Mouse (Mus musculus): ENCODE measurements around the gene Idh1. TPM values are rescaled to one million over a fixed set of nuclear protein-coding genes. Genes with fewer than 3 reads are reported as not detected.

Gene Idh1
- total RNA-seq, 1 experiment from 2014 or later: 387 TPM

- DNase-seq: no peak
Measured at GRCm38 (mm10) chr1:65176912-65177311, 9.4 kb downstream of the Idh1 start.

DNA sequence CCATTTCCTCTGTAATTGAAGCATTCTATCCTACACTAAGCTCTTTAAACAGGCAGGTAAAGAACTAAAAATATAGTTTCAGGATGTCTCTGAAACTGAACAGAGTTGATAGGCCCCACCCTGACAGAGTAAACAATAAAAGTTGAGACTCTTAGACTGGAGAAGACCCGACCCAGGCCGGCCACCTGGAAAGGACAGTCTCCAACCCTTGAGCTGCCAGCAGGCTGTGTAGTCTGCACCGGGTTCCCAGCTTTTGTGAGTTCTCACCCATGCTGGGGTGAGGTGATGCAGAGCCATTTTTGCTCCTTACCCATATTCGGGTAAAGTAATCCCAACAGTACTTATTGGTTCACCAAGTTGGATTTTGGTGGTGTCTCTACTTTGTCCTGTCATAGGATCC is 10.1 kb downstream of the Idh1 start:
- DNase-seq: no peak

- no peak for DNase-seq
Measured at GRCm38 (mm10) chr1:65173716-65174115, 12.6 kb downstream of the Idh1 start.

GRCm38 (mm10) chr1:65171579-65171978 is 14.7 kb downstream of the Idh1 start:
- DNase-seq: no peak

DNA sequence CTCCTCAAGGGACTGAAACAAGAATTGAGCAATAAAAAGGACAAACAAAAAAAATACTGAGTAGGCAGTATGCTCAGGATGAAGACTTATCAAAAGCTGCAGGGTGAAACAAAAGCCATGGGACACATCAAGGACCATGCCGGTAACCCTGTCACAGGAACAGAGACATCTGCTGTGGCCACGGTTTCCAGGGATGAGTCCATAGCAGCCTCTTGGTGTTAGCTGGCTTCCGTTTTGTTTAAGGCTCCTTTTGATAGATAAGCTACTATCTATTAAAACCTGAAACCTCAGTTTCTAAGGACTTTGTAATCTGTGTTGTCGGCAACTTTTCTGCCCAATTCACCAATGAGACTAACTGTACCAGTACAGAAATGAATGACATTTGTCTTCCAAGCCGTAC is 16.4 kb downstream of the Idh1 start:
- DNase-seq: no peak

DNA sequence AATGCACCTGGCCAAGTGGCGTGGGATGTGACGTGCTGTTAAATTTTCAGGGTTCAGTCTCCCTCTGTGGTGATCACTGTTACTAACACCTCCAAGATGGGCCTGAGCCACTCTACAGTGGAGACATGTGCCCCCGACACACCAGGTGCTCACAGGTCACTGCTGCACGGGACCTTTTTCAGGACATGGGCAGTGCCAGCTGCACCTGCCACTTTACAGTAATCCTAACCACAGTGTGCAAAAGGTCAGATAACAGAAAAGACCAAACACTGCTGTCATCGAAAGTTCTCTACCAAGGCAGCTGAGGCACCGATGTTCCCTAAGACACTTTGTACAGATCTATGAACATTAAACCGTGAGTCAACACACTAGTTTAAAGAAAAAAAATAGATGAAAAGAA is 16.8 kb downstream of the Idh1 start:
- no peak for DNase-seq

DNA sequence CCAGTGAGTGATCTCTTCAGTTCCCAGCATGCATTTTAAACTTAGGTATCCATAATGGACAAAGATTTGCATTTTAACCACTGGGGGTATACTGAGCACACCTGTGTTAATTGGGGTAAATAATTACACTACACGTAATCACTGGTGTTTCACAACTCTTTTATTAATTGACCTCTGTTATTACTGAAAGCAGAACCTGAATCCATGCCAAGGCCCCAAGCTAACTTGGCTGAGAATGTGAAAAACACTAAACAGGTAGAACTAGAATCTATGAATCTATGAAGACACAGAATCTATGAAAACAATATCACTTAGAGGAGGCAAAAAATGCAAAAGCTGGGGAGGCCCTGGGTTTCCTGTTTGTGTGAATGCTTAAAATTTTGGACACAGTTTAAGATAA is 18.8 kb downstream of the Idh1 start:
- DNase-seq: no peak

- DNase-seq: no peak
Measured at GRCm38 (mm10) chr1:65162210-65162609, 24.1 kb downstream of the Idh1 start.

GRCm38 (mm10) chr1:65156111-65156510 is 30.2 kb downstream of the Idh1 start:
- DNase-seq: no peak

GRCm38 (mm10) chr1:65154814-65155213 is 31.5 kb downstream of the Idh1 start:
- peak; percentile 87 for DNase-seq

DNA sequence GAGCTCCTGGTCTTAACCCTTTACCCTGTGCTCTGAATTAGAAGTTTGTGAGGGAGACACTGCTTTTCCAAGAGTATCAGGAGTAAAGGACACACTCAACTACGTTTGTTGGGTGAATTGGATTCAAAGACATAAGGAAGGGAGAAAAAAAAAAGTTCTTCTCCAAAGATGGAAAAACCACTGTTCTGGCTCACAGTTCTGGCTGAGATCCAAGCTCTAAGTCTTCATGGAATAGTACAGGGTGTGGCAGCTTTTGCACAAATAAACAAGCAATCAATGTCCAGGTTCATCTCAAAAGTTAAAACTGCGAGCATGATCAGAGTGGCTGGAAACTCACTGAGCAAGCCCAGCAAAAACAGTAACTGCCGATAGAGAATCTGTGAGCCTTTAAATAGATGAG is 38.3 kb downstream of the Idh1 start:
- no peak for DNase-seq

DNA sequence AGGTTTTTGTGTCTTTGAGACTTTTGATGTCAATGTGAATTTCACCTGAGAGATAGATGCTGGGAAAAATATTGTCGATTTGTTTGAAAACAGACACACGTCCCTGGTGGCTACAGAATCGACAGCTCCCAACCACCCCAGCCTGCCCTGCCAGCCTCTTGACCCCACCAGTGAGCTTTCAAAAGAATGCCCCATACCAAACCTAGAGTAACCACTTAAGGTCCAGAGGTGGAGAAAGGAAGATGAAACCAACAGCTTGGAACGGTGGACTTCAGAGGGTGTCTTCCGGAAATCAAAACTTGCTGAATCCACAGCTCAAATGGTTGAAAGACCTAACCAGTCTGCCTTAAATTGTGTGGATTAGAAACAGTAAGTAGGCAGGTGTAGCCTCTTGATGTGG is 39.0 kb downstream of the Idh1 start:
- DNase-seq: no peak

DNA sequence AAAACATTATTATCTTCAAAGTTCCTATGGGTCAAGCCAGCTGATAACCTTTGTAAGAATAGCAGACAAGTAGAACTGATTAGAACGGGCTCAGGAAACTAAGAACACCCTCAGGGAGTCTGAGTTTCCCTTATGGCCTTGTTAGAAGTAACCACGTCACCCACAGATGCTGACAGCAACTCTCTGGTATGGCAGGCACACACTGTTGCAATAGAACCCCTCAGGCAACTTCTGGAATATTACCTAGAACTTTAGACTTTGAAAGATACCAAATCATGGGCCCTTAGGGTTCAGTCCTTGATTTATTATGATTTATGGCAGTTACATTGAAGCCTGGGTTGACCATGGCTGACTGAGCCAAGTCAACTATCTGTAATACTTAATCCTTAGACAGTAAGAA is 39.7 kb downstream of the Idh1 start:
- DNase-seq: no peak

DNA sequence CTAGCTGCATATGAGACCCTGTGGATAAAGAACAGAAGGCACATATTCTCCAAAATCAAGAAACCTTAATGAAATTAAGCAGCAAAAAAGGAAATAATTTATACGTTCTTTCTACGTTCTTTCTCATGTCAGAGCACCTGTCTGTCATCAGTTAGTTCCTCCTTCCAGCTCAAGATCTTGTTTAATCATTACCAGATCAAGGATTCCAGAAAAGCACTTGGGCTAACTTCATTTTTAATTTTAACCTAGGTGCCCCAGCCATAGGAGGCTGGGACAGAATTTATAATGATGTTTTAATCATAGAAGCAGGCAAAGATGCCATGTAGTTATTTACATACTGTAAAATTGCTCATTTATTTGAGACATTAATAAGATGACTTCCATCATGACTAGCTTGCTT is 41.5 kb downstream of the Idh1 start:
- DNase-seq: no peak

DNA sequence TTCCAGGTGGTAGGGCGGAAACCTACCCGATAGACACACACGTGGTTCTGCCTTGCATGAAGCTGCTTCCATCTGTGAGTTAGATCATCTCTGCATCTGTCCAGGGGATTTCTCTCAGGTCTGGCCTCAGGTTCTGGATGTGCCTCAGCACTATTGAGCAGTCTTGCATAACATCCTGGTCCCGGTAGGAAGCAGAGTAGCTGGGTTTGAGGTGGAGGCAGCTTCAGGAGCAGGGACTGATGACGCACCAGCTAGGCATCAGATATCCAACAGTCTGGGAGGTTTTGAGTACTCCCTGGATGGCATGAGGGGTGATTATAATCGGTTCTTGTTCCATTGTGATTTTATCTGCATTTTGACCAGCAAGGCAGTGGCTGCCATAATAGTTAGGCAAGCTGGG is 48.7 kb downstream of the Idh1 start:
- DNase-seq: no peak

- peak; percentile 6 for DNase-seq
Measured at GRCm38 (mm10) chr1:65132833-65133232, 53.5 kb downstream of the Idh1 start.

DNA sequence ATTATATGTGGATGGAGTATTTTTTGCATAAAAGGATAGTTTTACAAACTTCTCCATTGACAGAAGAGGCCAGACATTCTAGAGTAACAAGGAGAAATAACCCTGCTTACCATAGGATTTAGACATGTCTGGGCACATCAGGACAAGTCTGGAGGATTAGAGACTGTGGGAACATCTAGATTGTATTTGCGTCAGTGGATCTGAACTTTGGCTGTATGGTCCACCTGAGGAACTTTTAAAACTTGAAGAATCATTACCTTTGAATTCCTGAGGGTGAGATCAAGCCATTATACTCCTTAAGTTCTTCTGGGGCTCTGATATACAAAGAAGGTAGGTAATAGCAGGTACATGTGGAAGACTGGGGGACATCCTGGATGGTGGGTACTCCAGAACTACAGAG is 54.6 kb downstream of the Idh1 start:
- no peak for DNase-seq

DNA sequence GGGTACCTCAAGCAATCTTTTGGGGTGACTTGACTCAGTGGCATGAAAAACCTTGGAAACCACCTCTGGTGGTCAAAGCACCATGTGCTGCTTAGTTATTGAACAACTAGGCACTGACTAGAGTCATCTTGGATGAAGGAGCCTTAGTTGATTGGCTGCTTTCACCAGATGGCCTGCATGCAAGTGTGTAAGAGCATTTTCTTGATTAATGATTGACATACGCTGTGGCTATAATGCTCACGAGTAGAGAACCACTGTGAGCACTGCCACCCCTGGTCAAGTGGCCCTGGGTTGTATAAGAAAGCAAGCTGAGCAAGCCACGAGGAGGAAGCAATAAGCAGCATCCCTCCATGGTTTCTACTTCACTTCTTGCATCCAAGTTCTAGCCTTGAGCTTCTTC is 56.1 kb downstream of the Idh1 start:
- no peak for DNase-seq

DNA sequence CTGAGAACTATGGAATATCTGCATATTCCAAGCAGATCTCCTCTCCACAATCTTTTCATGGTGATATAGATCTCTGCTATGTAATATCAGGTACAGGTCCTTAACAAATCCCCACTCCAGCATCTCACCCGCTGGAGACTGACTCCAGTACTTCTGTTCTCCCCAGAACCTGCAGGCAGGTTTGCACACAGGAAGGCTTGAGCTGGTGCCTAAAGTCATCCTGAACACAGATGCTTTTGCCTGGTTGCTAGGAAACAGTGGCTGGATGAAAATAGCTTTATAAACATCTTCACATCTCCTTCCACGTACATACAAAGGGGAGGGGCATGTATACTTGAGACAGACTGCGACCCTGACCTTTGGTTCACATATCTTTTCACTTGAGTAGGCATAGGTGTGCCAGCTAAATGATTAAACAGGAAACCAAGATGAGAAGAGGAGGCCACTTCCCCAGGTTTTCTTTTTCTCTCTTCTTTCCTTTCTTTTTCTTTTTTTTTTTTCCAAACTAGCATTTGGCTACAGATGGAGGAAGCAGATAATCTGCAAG is 56.6 kb downstream of the Idh1 start:
- no peak for DNase-seq

DNA sequence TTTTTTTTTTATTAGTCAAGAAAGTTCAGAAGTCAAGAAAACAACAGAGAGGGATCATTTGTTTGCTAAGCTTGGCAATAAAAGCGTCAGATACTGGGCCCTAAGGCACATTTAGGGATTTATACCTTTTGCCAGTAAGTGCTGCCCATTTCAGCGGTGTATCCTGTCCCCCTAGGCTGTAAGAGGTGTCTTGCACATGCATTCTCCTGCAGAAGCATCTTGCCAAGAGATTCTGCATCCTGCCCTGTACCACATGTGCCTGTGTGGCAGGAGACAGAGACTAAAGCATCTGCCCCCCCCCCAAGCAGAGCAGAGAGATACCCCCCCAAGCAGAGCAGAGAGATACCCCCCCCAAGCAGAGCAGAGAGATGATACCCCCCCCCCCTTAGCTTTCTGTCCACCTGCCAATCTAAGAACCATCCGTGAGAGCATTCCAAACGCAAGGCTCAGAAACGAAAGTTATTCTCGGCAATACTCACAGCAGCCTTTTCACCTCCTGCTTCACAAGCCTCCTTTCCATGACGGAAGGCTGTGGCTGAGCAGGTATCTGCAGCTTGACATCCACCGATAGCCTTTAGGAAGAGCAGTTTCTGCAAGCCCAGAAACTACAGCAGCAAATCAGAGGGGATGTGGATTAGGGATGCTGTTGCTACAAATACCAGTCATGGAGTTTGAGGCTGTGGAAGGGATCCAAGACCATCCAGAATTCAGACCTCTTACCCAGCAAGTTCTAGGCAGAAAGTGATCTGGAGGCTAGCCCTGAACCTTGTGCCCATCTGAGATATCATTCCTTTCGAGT is 63.5 kb downstream of the Idh1 start, which contains the start of gene D630023F18Rik:
D630023F18Rik (minus strand) TSS at position 641 of the 799 bp plus-strand sequence.
- DNase-seq: no peak

DNA sequence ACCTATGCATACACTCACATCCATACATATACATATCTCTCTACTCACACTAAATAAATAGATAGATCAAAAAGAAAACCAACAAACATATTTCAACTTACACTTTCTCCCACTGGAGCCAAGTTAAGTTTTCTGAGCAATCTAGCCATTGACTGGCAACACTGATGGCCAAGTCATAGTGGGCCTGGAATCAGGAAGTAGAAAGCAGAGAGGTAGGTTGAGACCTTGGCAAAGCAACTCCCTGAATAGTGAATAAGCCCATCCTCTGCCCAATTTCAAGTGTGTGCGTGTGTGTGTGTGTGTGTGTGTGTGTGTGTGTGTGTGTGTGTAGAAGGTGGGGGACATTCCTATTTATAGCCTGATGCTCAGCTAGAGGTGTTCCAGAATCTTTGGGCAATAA is 66.9 kb downstream of the Idh1 start, which contains the start of gene Gm28845:
Gm28845 (minus strand) TSS at position 121 of the 400 bp plus-strand sequence.
- no peak for DNase-seq

GRCm38 (mm10) chr1:65118150-65118913 is 68.0 kb downstream of the Idh1 start:
- no peak for DNase-seq

- DNase-seq: peak; percentile 32
Measured at GRCm38 (mm10) chr1:65113536-65114172, 72.6 kb downstream of the Idh1 start.
